In the genomic region with DNA sequence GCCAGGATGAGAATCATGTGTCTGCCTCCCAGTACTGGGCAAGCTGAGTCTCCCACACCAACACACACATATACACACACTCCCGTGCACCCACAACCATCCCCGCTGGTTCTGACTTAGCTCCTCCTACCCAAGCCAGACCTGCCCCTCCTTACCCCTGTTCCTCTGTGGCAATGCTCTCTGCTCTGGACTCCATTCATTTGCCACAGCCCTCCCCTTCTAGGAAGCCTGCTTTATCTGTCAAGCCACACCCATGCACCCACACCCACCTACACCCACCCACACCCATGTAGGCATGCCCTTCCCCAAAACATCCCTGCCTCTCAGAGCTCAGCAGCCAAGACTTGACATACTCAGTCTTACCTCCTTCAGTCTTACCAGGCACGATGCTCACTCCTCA, we compare ENCODE assay signal across 16 mouse cellular contexts. TPM values are rescaled to one million over a fixed set of nuclear protein-coding genes. Genes with fewer than 3 reads are reported as not detected.
DNase-seq lines count a peak whose midpoint lies in the region; ATAC-seq and TF ChIP-seq lines count a peak whose summit lies in the region.
"Had no signal": no experiment of that assay in that cellular context is flagged by ENCODE, and none has a peak within 500 bp of the region (broad histone marks: within the 10 kb centered on the region; RNA-seq: fewer than 3 reads in every experiment).

No protein-coding gene starts in this region.

- no peak for TF ChIP-seq CTCF in MEL (IDR thresholded peaks at IDR 0.05 in 2 of 3, conservative IDR thresholded peaks at IDR 0.05 in 1 of 3; ENCODE audit: control insufficient read depth in 1 of 3, insufficient read depth in 1 of 3, low read depth in 2 of 3, low read length in 3 of 3, poor library complexity in 1 of 3, severe bottlenecking in 1 of 3)

- no peak for TF ChIP-seq POLR2A in MEL (IDR thresholded peaks at IDR 0.05; ENCODE audit: control insufficient read depth in 1 of 2, insufficient read depth in 1 of 2, low read depth in 1 of 2, low read length in 2 of 2, poor library complexity in 1 of 2)

- H3K4me1 ChIP-seq in kidney, embryonic 14.5 days (ENCODE audit: control insufficient read depth, insufficient read depth, low read length): peaks cover 4% of the 10 kb centered on the region; the same call in 1 of the 2 replicates
- H3K4me1 ChIP-seq in MEL (ENCODE audit: control insufficient read depth in 1 of 2, insufficient read depth in 2 of 2, low read length in 2 of 2): peaks cover 8 to 25% of the 10 kb centered on the region in 2 experiments
- peaks cover 61% of the 10 kb centered on the region for H3K4me1 ChIP-seq in liver, embryonic 15.5 days (replicated peaks)

- peak; percentile 45 to 77; a peak in 3 of 4 replicates for TF ChIP-seq EP300 in MEL (IDR thresholded peaks at IDR 0.05; ENCODE audit: low read depth in 1 of 2, low read length in 2 of 2)

- no peak for DNase-seq in kidney, postnatal 25 days
- DNase-seq in MEL (ENCODE audit: low read depth, low spot score): peak; percentile 88
- peak; percentile 16 for DNase-seq in c-Kit-positive CD71-negative TER-119-negative erythroid progenitor cells, embryonic 14.5 days (ENCODE audit: low read depth)
- no peak for DNase-seq in left cerebral cortex, adult 8-10 months (ENCODE audit: low spot score in 2 of 2)
- DNase-seq in cerebellum, postnatal 14 days: no peak
- DNase-seq: cerebellum, postnatal 25 days; right cerebral cortex, postnatal 4 days; thymus, postnatal 25 days had no signal

- no peaks in the 10 kb centered on the region for H3K9me3 ChIP-seq in kidney, embryonic 14.5 days (ENCODE audit: control insufficient read depth, low read length)
- H3K9me3 ChIP-seq in MEL (replicated peaks; ENCODE audit: insufficient read depth, low read length): no peaks in the 10 kb centered on the region
- no peaks in the 10 kb centered on the region for H3K9me3 ChIP-seq in liver, embryonic 15.5 days (replicated peaks)
- H3K9me3 ChIP-seq: midbrain, embryonic 10.5 days; neural tube, embryonic 15.5 days had no signal

- H3K4me3 ChIP-seq in kidney, embryonic 14.5 days (ENCODE audit: low read length): no peak overlapping the region
- peak overlapping the region; percentile 35 to 54; a peak in 3 of 4 replicates for H3K4me3 ChIP-seq in MEL (ENCODE audit: control insufficient read depth in 1 of 2, insufficient read depth in 1 of 2, low read depth in 2 of 2, low read length in 2 of 2)
- peak overlapping the region; percentile 47 for H3K4me3 ChIP-seq in liver, embryonic 15.5 days (replicated peaks)
- H3K4me3 ChIP-seq: midbrain, embryonic 10.5 days; neural tube, embryonic 15.5 days had no signal

- peaks cover 8% of the 10 kb centered on the region; the same call in 1 of the 2 replicates for H3K27me3 ChIP-seq in kidney, embryonic 14.5 days (ENCODE audit: control insufficient read depth, insufficient read depth, low read length)
- H3K27me3 ChIP-seq in MEL (ENCODE audit: control insufficient read depth in 1 of 2, insufficient read depth in 2 of 2, low read length in 2 of 2): no peaks in the 10 kb centered on the region
- H3K27me3 ChIP-seq in liver, embryonic 15.5 days: peaks cover 26% of the 10 kb centered on the region

- no peak overlapping the region for H3K27ac ChIP-seq in kidney, embryonic 14.5 days (ENCODE audit: low read depth, low read length)
- peak overlapping the region; percentile 38; the same call in 1 of the 2 replicates for H3K27ac ChIP-seq in MEL (ENCODE audit: control insufficient read depth, low read depth, low read length)
- peak overlapping the region; percentile 90 for H3K27ac ChIP-seq in liver, embryonic 15.5 days (replicated peaks)
- H3K27ac ChIP-seq: kidney, postnatal 0 days; midbrain, embryonic 10.5 days; neural tube, embryonic 15.5 days had no signal

- H3K79me2 ChIP-seq in MEL (ENCODE audit: control insufficient read depth, insufficient read depth, low read length, poor library complexity): no peaks in the 10 kb centered on the region

- no peaks in the 10 kb centered on the region for H3K36me3 ChIP-seq in kidney, embryonic 14.5 days (ENCODE audit: control insufficient read depth, insufficient read depth, low read length)
- H3K36me3 ChIP-seq in MEL (ENCODE audit: control insufficient read depth in 1 of 2, insufficient read depth in 2 of 2, low read length in 2 of 2): peaks cover 0 to 18% of the 10 kb centered on the region in 2 experiments; a peak in 2 of 4 replicates
- no peaks in the 10 kb centered on the region for H3K36me3 ChIP-seq in liver, embryonic 15.5 days (replicated peaks)
- H3K36me3 ChIP-seq: midbrain, embryonic 10.5 days; neural tube, embryonic 15.5 days had no signal

- no peak for TF ChIP-seq RAD21 in MEL (IDR thresholded peaks at IDR 0.05; ENCODE audit: low read depth, low read length)

- 94% methylated on average over 3 of the region's 3 CpGs for WGBS in kidney, embryonic 14.5 days
- WGBS in liver, embryonic 15.5 days (ENCODE audit: insufficient replicate concordance): 19% methylated on average over 3 of the region's 3 CpGs

- no peak overlapping the region for H3K4me2 ChIP-seq in kidney, embryonic 14.5 days (replicated peaks; ENCODE audit: low read depth, low read length)
- H3K4me2 ChIP-seq in liver, embryonic 15.5 days: peak overlapping the region; percentile 64
- H3K4me2 ChIP-seq: neural tube, embryonic 15.5 days had no signal

- H3K9ac ChIP-seq in kidney, embryonic 14.5 days (ENCODE audit: low read depth, low read length): no peak overlapping the region
- peak overlapping the region; percentile 37 for H3K9ac ChIP-seq in MEL (ENCODE audit: control insufficient read depth, low read depth, low read length, poor library complexity, severe bottlenecking)
- H3K9ac ChIP-seq in liver, embryonic 15.5 days: peak overlapping the region; percentile 52
- H3K9ac ChIP-seq: neural tube, embryonic 15.5 days had no signal

- ATAC-seq in kidney, embryonic 14.5 days (ENCODE audit: low FRiP score, low TSS enrichment): 0 out of 2 replicates have a peak, but pooled peaks have one; percentile 35
- ATAC-seq in liver, embryonic 15.5 days (ENCODE audit: insufficient read depth): peak; percentile 94

TF ChIP-seq in MEL, 35 proteins besides CTCF, POLR2A, EP300 and RAD21:
- TF ChIP-seq ZMIZ1 (IDR thresholded peaks at IDR 0.05; ENCODE audit: low read depth, low read length): 0 out of 2 replicates have a peak, but pooled peaks have one; percentile 24
- peak; percentile 20; the same call in 1 of the 2 replicates for TF ChIP-seq MAX (IDR thresholded peaks at IDR 0.05; ENCODE audit: low read length)
- TF ChIP-seq ZKSCAN1 (IDR thresholded peaks at IDR 0.05; ENCODE audit: low read depth, low read length): no peak
- peak; percentile 31; the same call in 1 of the 2 replicates for TF ChIP-seq TAL1 (IDR thresholded peaks at IDR 0.05; ENCODE audit: low read length)
- peak; percentile 45 for TF ChIP-seq TCF12 (IDR thresholded peaks at IDR 0.05; ENCODE audit: low read depth, low read length)
- peak; percentile 67; the same call in 1 of the 2 replicates for TF ChIP-seq GATA1 (IDR thresholded peaks at IDR 0.05; ENCODE audit: low read depth, low read length)
- TF ChIP-seq SIN3A (IDR thresholded peaks at IDR 0.05; ENCODE audit: low read length): peak; percentile 44; the same call in 1 of the 2 replicates
- TF ChIP-seq TBP (IDR thresholded peaks at IDR 0.05; ENCODE audit: low read depth, low read length): no peak
- TF ChIP-seq MXI1 (IDR thresholded peaks at IDR 0.05; ENCODE audit: low read depth, low read length): peak; percentile 41; the same call in 1 of the 2 replicates
- TF ChIP-seq NELFE (IDR thresholded peaks at IDR 0.05; ENCODE audit: low read depth, low read length): no peak
- 0 out of 2 replicates have a peak, but pooled peaks have one; percentile 16 for TF ChIP-seq ETS1 (IDR thresholded peaks at IDR 0.05; ENCODE audit: low read depth, low read length)
- TF ChIP-seq MAZ (IDR thresholded peaks at IDR 0.05; ENCODE audit: low read depth, low read length): peak; percentile 82; the same call in 1 of the 2 replicates
- no peak for TF ChIP-seq USF1 (IDR thresholded peaks at IDR 0.05; ENCODE audit: low read depth, low read length)
- TF ChIP-seq MYB (IDR thresholded peaks at IDR 0.05; ENCODE audit: low read depth, low read length): no peak

RNA-seq across cellular contexts. Expression of a gene that starts 4.4 kb away (rescaled TPM):
- not detected in 2 replicates for polyA plus RNA-seq in kidney, embryonic 14.5 days (2014; fragmentation: Nextera tagmentation; extraction: Ambion mirVana)
- not detected in 2 replicates for total RNA-seq in MEL (2012; rRNA removed)
- not detected for polyA plus RNA-seq in MEL (2012; ENCODE audit: insufficient read depth in 1 of 2, insufficient read length in 2 of 2, low read depth in 1 of 2, low replicate concordance in 2 of 2, missing spikeins in 1 of 2)
- polyA plus RNA-seq in liver, embryonic 15.5 days (2015; fragmentation: Nextera tagmentation; extraction: Ambion mirVana): not detected in 2 replicates
- total RNA-seq in left cerebral cortex, adult 8-10 months (2022): under 1 TPM in 3 of 4 experiments, not detected in 1; 0.53 to 0.74 (median 0.57) TPM
- total RNA-seq: adrenal gland, postnatal 4 days; ES-E14 had no signal
- polyA plus RNA-seq: heart, postnatal 0 days; kidney, postnatal 0 days had no signal

RNA-seq across cellular contexts. Expression of a gene that starts 50.4 kb away (rescaled TPM):
- 1.6 and 1.7 TPM in 2 replicates for polyA plus RNA-seq in kidney, embryonic 14.5 days (2014; fragmentation: Nextera tagmentation; extraction: Ambion mirVana)
- not detected in 2 replicates for total RNA-seq in MEL (2012; rRNA removed)
- polyA plus RNA-seq in MEL (2012; ENCODE audit: insufficient read depth in 1 of 2, insufficient read length in 2 of 2, low read depth in 1 of 2, low replicate concordance in 2 of 2, missing spikeins in 1 of 2): not detected
- not detected in 2 replicates for polyA plus RNA-seq in liver, embryonic 15.5 days (2015; fragmentation: Nextera tagmentation; extraction: Ambion mirVana)
- total RNA-seq in left cerebral cortex, adult 8-10 months (2022): 10 to 100 TPM; 15.9 to 20.5 (median 18.3) TPM

Comparison
In these comparisons a context has a peak if more than half of its experiments do, and no peak if none do; other contexts are left out.
1. DNase-seq: peak in MEL (single experiment) and c-Kit-positive CD71-negative TER-119-negative erythroid progenitor cells, embryonic 14.5 days (single experiment); none in kidney, postnatal 25 days (0 of 2), left cerebral cortex, adult 8-10 months (0 of 2) and cerebellum, postnatal 14 days (0 of 2).